ENCODE assay signal across 8 mouse cellular contexts in genomic region chr8:90877430-90877975, GRCm38 (mm10). TPM values are rescaled to one million over a fixed set of nuclear protein-coding genes. Genes with fewer than 3 reads are reported as not detected.
A peak's percentile ranks its signal among the peaks of the same experiment; 100 is the strongest.
DNase-seq lines count a peak whose midpoint lies in the region; ATAC-seq and TF ChIP-seq lines count a peak whose summit lies in the region.

No protein-coding gene starts in this region.

- intact Hi-C loops in heart, postnatal 25 days (cut with DNase I): loop anchor here (2.0 kb wide), 2 partner anchors 31 to 49 kb away; partner anchors contain the start of gene Chd9

- peak; percentile 3 for ATAC-seq in Patski
- no peak; the same call in 1 of the 2 replicates for ATAC-seq in heart, embryonic 16.5 days (replicated peaks; ENCODE audit: extremely low read depth, insufficient read depth, low FRiP score)
- peak; percentile 5; the same call in 1 of the 2 replicates for ATAC-seq in liver, embryonic 15.5 days (ENCODE audit: insufficient read depth)
- ATAC-seq in monocyte, adult 5-6 weeks (replicated peaks; ENCODE audit: insufficient number of reproducible peaks, low FRiP score, low TSS enrichment, poor library complexity, severe bottlenecking): no peak

- in situ Hi-C loops in Patski (cut with MboI; ENCODE audit: low pct_unique_long_range_greater_than_20kb): no loop called here

- H3K9ac ChIP-seq in heart, embryonic 16.5 days (ENCODE audit: low read length): peak overlapping the region; percentile 67
- H3K9ac ChIP-seq in liver, embryonic 15.5 days: peak overlapping the region; percentile 36

- 5% methylated on average over 11 of the region's 11 CpGs for WGBS in heart, embryonic 16.5 days
- 4% methylated on average over 11 of the region's 11 CpGs for WGBS in liver, embryonic 15.5 days (ENCODE audit: insufficient replicate concordance)

- H3K4me2 ChIP-seq in heart, embryonic 16.5 days (ENCODE audit: low read depth, low read length): peak overlapping the region; percentile 84
- peak overlapping the region; percentile 71 for H3K4me2 ChIP-seq in liver, embryonic 15.5 days

- no peaks in the 10 kb centered on the region for H3K36me3 ChIP-seq in heart, embryonic 16.5 days (ENCODE audit: control insufficient read depth, insufficient read depth)
- no peaks in the 10 kb centered on the region for H3K36me3 ChIP-seq in liver, embryonic 15.5 days (replicated peaks)

- peak overlapping the region; percentile 50 for H3K4me3 ChIP-seq in heart, embryonic 16.5 days (ENCODE audit: low read length)
- peak overlapping the region; percentile 57 for H3K4me3 ChIP-seq in liver, embryonic 15.5 days (replicated peaks)

- H3K4me1 ChIP-seq in heart, embryonic 16.5 days (ENCODE audit: control insufficient read depth, insufficient read depth, low read length): peaks cover 22% of the 10 kb centered on the region
- H3K4me1 ChIP-seq in liver, embryonic 15.5 days (replicated peaks): peaks cover 32% of the 10 kb centered on the region

- peak overlapping the region; percentile 87 for H3K27ac ChIP-seq in heart, embryonic 16.5 days (ENCODE audit: low read length)
- H3K27ac ChIP-seq in liver, embryonic 15.5 days (replicated peaks): peak overlapping the region; percentile 54

- no peak for TF ChIP-seq CTCF in Patski (IDR thresholded peaks at IDR 0.05)

- DNase-seq in heart, adult 8-10 months (ENCODE audit: low spot score): peak; percentile 38
- DNase-seq in heart, postnatal 25 days (ENCODE audit: low spot score): no peak
- no peak for DNase-seq in Patski (ENCODE audit: low read depth, low spot score)
- DNase-seq in natural killer cell, adult 2 months (ENCODE audit: low spot score in 2 of 2): no peak
- DNase-seq in layer of hippocampus, adult 9-11 months: no peak

- H3K27me3 ChIP-seq in Patski: no peaks in the 10 kb centered on the region
- no peaks in the 10 kb centered on the region for H3K27me3 ChIP-seq in heart, embryonic 16.5 days (ENCODE audit: control insufficient read depth, insufficient read depth, low read length)
- H3K27me3 ChIP-seq in liver, embryonic 15.5 days: peaks cover 24% of the 10 kb centered on the region

- no peaks in the 10 kb centered on the region for H3K9me3 ChIP-seq in heart, embryonic 16.5 days (replicated peaks; ENCODE audit: control insufficient read depth, low read length)
- H3K9me3 ChIP-seq in liver, embryonic 15.5 days (replicated peaks): no peaks in the 10 kb centered on the region

- POLR2A ChIA-PET in Patski (lab: Charles Lee): interaction anchor here (1.3 to 2.1 kb wide), 4 partner anchors 8 to 49 kb away, joined by 3 to 8 read pairs (median 5); partner anchors contain the start of gene Chd9

- CTCF ChIA-PET in Patski (lab: Charles Lee): interaction anchor here (3.1 kb wide), 1 partner anchor 49 kb away, joined by 21 read pairs; the partner anchor contains the start of gene Chd9

RNA-seq across cellular contexts. Expression of gene Chd9, which starts 49.4 kb away (rescaled TPM):
- 10 to 100 TPM; 37.4 to 51.6 (median 46.4) TPM for total RNA-seq in heart, adult 8-10 months (2022)
- total RNA-seq in heart, postnatal 25 days (2021): 10 to 100 TPM; 52.7 to 53.4 TPM
- polyA plus RNA-seq in Patski (2021): 63.7 TPM
- polyA plus RNA-seq in heart, embryonic 16.5 days (2015; fragmentation: Nextera tagmentation; extraction: Ambion mirVana): 56.4 and 60.6 TPM in 2 replicates
- 13.2 and 13.3 TPM in 2 replicates for polyA plus RNA-seq in liver, embryonic 15.5 days (2015; fragmentation: Nextera tagmentation; extraction: Ambion mirVana)
- 73.0 to 131 TPM (median 84.8 TPM) in 3 replicates for total RNA-seq in monocyte, adult 5-6 weeks (2017)

Comparison
In these comparisons a context has a peak if more than half of its experiments do, and no peak if none do; other contexts are left out.
1. ATAC-seq: peak in Patski (single experiment) and liver, embryonic 15.5 days (single experiment); none in heart, embryonic 16.5 days (single experiment) and monocyte, adult 5-6 weeks (single experiment).